ENCODE assay signal across 8 mouse cellular contexts in the genomic region with DNA sequence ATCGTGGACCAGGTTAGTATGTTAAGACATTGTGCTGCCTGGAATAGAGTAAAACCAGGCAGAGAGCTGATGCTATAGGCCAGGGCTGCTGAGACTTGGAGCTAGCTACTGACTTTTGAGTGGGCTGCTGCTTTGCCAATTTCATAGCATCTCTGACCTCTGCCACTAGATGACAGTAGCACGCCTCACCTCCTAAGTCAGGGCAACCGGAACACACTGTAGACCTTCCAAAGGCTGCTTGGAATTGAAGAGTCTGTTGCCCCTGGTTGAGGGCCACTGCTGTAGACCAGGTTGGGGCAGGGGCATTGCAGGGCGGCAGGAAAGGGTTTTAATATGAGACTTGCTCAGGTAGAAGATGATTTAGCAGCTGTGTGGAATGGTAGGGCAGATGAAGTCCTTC. TPM values are rescaled to one million over a fixed set of nuclear protein-coding genes. Genes with fewer than 3 reads are reported as not detected.
A peak's percentile ranks its signal among the peaks of the same experiment; 100 is the strongest.
DNase-seq lines count a peak whose midpoint lies in the region; ATAC-seq lines count a peak whose summit lies in the region.

No protein-coding gene starts in this region.

- no peaks in the 10 kb centered on the region for H3K27me3 ChIP-seq in forebrain, embryonic 14.5 days (replicated peaks; ENCODE audit: control insufficient read depth, insufficient read depth, low read length)
- H3K27me3 ChIP-seq in forebrain, embryonic 15.5 days: no peaks in the 10 kb centered on the region
- H3K27me3 ChIP-seq in limb, embryonic 11.5 days (ENCODE audit: control insufficient read depth, insufficient read depth, low read length): no peaks in the 10 kb centered on the region
- H3K27me3 ChIP-seq in limb, embryonic 10.5 days (ENCODE audit: low read depth, poor library complexity, severe bottlenecking): no peaks in the 10 kb centered on the region
- H3K27me3 ChIP-seq in splenic B cell, adult 2 months (ENCODE audit: control insufficient read depth, insufficient read depth, low read length, poor library complexity, severe bottlenecking): no peaks in the 10 kb centered on the region

- 87% methylated on average over 4 of the region's 4 CpGs for WGBS in forebrain, embryonic 14.5 days
- WGBS in forebrain, embryonic 15.5 days: 93% methylated on average over 4 of the region's 4 CpGs
- 79% methylated on average over 4 of the region's 4 CpGs for WGBS in limb, embryonic 11.5 days
- 86% methylated on average over 4 of the region's 4 CpGs for WGBS in limb, embryonic 10.5 days

- H3K27ac ChIP-seq in forebrain, embryonic 14.5 days (ENCODE audit: low read depth, low read length): no peak overlapping the region
- no peak overlapping the region for H3K27ac ChIP-seq in forebrain, embryonic 15.5 days (replicated peaks)
- no peak overlapping the region for H3K27ac ChIP-seq in limb, embryonic 11.5 days (replicated peaks; ENCODE audit: low read depth, low read length)
- H3K27ac ChIP-seq in limb, embryonic 10.5 days: no peak overlapping the region

- peak; percentile 24 for DNase-seq in forebrain, embryonic 14.5 days (ENCODE audit: low spot score)
- peak; percentile 34 for DNase-seq in limb, embryonic 11.5 days (ENCODE audit: low spot score)
- DNase-seq in limb, embryonic 10.5 days (ENCODE audit: low spot score): no peak
- peak; percentile 8 for DNase-seq in forelimb bud, embryonic 11.5 days (ENCODE audit: low read depth, low spot score)
- DNase-seq in splenic B cell, adult 2 months (ENCODE audit: low read depth, low spot score): peak; percentile 29
- DNase-seq in spleen, adult 18-20 months: no peak
- DNase-seq in urinary bladder, postnatal 14 days (ENCODE audit: low spot score): no peak

- H3K4me3 ChIP-seq in forebrain, embryonic 14.5 days (ENCODE audit: low read depth, low read length): no peak overlapping the region
- H3K4me3 ChIP-seq in forebrain, embryonic 15.5 days: no peak overlapping the region
- no peak overlapping the region for H3K4me3 ChIP-seq in limb, embryonic 11.5 days (ENCODE audit: low read depth, low read length)
- H3K4me3 ChIP-seq in limb, embryonic 10.5 days: no peak overlapping the region

- H3K36me3 ChIP-seq in forebrain, embryonic 14.5 days (ENCODE audit: control insufficient read depth, insufficient read depth, low read length): peaks cover 29% of the 10 kb centered on the region
- peaks cover 30% of the 10 kb centered on the region for H3K36me3 ChIP-seq in forebrain, embryonic 15.5 days
- H3K36me3 ChIP-seq in limb, embryonic 11.5 days (ENCODE audit: control insufficient read depth, insufficient read depth, low read length): peaks cover 17% of the 10 kb centered on the region; the same call in 1 of the 2 replicates
- H3K36me3 ChIP-seq in limb, embryonic 10.5 days: peaks cover 95% of the 10 kb centered on the region
- H3K36me3 ChIP-seq in splenic B cell, adult 2 months (ENCODE audit: control insufficient read depth, insufficient read depth, low read length, poor library complexity, severe bottlenecking): peaks cover 6% of the 10 kb centered on the region

- ATAC-seq in forebrain, embryonic 14.5 days: no peak
- ATAC-seq in forebrain, embryonic 15.5 days (replicated peaks): no peak
- no peak for ATAC-seq in limb, embryonic 11.5 days (ENCODE audit: insufficient number of reproducible peaks, low FRiP score, low TSS enrichment, low read depth)

- no peak overlapping the region for H3K9ac ChIP-seq in forebrain, embryonic 14.5 days (ENCODE audit: low read length)
- no peak overlapping the region for H3K9ac ChIP-seq in forebrain, embryonic 15.5 days (replicated peaks)
- no peak overlapping the region for H3K9ac ChIP-seq in limb, embryonic 11.5 days (ENCODE audit: low read length)

- H3K9me3 ChIP-seq in forebrain, embryonic 14.5 days (replicated peaks; ENCODE audit: control insufficient read depth, low read length): no peaks in the 10 kb centered on the region
- no peaks in the 10 kb centered on the region for H3K9me3 ChIP-seq in forebrain, embryonic 15.5 days
- no peaks in the 10 kb centered on the region for H3K9me3 ChIP-seq in limb, embryonic 11.5 days (ENCODE audit: control insufficient read depth, low read length)
- no peaks in the 10 kb centered on the region for H3K9me3 ChIP-seq in limb, embryonic 10.5 days (replicated peaks)

- H3K4me2 ChIP-seq in forebrain, embryonic 14.5 days (ENCODE audit: low read length): no peak overlapping the region
- no peak overlapping the region for H3K4me2 ChIP-seq in forebrain, embryonic 15.5 days (replicated peaks)
- no peak overlapping the region for H3K4me2 ChIP-seq in limb, embryonic 11.5 days (ENCODE audit: low read depth, severe bottlenecking)

- H3K4me1 ChIP-seq in forebrain, embryonic 14.5 days (ENCODE audit: control insufficient read depth, insufficient read depth, low read length): no peaks in the 10 kb centered on the region
- H3K4me1 ChIP-seq in forebrain, embryonic 15.5 days: no peaks in the 10 kb centered on the region
- H3K4me1 ChIP-seq in limb, embryonic 11.5 days (ENCODE audit: control insufficient read depth, insufficient read depth, low read length): no peaks in the 10 kb centered on the region
- H3K4me1 ChIP-seq in limb, embryonic 10.5 days: no peaks in the 10 kb centered on the region

RNA-seq across cellular contexts. Expression of a gene that starts 47.5 kb away (rescaled TPM):
- 14.2 and 16.7 TPM in 2 replicates for polyA plus RNA-seq in forebrain, embryonic 14.5 days (2014; fragmentation: Nextera tagmentation; extraction: Ambion mirVana)
- polyA plus RNA-seq in forebrain, embryonic 15.5 days (2015; fragmentation: Nextera tagmentation; extraction: Ambion mirVana): 19.2 and 19.5 TPM in 2 replicates
- polyA plus RNA-seq in limb, embryonic 11.5 days (2014; fragmentation: Nextera tagmentation; extraction: Ambion mirVana): 35.8 and 37.8 TPM in 2 replicates
- 41.1 and 42.7 TPM in 2 replicates for polyA plus RNA-seq in limb, embryonic 10.5 days (2016; fragmentation: Nextera tagmentation; extraction: Ambion mirVana)

Comparison
In these comparisons a context has a peak if more than half of its experiments do, and no peak if none do; other contexts are left out.
1. DNase-seq: peak in forebrain, embryonic 14.5 days (single experiment), limb, embryonic 11.5 days (single experiment), forelimb bud, embryonic 11.5 days (single experiment) and splenic B cell, adult 2 months (single experiment); none in limb, embryonic 10.5 days (single experiment), spleen, adult 18-20 months (0 of 2) and urinary bladder, postnatal 14 days (single experiment).